Mouse (Mus musculus): ENCODE data around the gene Fam173a. TPM values are rescaled to one million over a fixed set of nuclear protein-coding genes. Genes with fewer than 3 reads are reported as not detected.

The Fam173a gene
- 10 to 100 TPM; 80.2 to 80.3 TPM for total RNA-seq (2021)
- long read RNA-seq, experiment 1, transcript Fam173a-205 (3 exons, 1,886 nt), result major isoform, 18 of 40 reads
- long read RNA-seq, experiment 1, transcript Fam173a-201 (5 exons, 1,321 nt), result major isoform, 18 of 40 reads
- long read RNA-seq, experiment 1, partial matches to known transcripts, result 0 of 40 reads
- long read RNA-seq, experiment 1, other reads (novel, unspliced or antisense), result 1 of 40 reads
- long read RNA-seq, experiment 2, transcript Fam173a-205 (3 exons, 1,886 nt), result minor isoform, 20 of 86 reads
- long read RNA-seq, experiment 2, transcript Fam173a-202 (4 exons, 1,267 nt), result minor isoform, 11 of 86 reads
- long read RNA-seq, experiment 2, transcript Fam173a-201 (5 exons, 1,321 nt), result major isoform, 44 of 86 reads
- long read RNA-seq, experiment 2, partial matches to known transcripts, result 1 of 86 reads
- long read RNA-seq, experiment 2, other reads (novel, unspliced or antisense), result 10 of 86 reads

DNA sequence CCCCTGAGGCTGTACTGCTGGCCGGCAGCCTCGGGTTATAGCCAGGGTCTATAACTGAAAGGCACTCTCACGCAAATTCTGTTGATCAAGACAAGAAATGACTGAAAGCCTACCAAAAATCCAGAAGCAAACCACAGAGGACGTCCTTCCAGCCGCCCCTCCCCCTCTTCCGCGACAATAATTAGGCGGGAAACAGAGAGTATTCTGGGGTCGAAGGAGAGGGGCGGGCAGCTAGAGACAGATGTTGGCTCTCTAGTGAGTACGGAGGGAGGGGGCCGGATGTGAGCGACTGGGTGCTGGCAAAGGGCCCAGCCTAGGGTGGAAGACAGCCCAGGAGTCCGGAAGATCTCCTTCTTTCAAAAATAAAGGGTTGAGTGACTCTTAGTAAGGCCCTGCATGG is at the start of gene Fam173a:
TSS of gene Fam173a (minus strand) at position 287 of the 400 bp plus-strand sequence.
- peak; percentile 66 to 73 for DNase-seq (ENCODE audit: low spot score in 2 of 2)

- no peak for DNase-seq (ENCODE audit: low spot score in 2 of 2)
These were observed 48.6 kb upstream of the Fam173a start, which contains the start of gene Gm20683 for GRCm38 (mm10) chr17:25841117-25841880. Gene Gm20683 (minus strand): TSS chr17:25841763.

- no peak for DNase-seq (ENCODE audit: low spot score in 2 of 2)
These were observed 47.8 kb upstream of the Fam173a start for GRCm38 (mm10) chr17:25840519-25840918.

- no peak for DNase-seq (ENCODE audit: low spot score in 2 of 2)
These were observed 46.9 kb upstream of the Fam173a start for GRCm38 (mm10) chr17:25839455-25840235.

GRCm38 (mm10) chr17:25838904-25839303 is 46.2 kb upstream of the Fam173a start:
- DNase-seq (ENCODE audit: low spot score in 2 of 2), result no peak

DNA sequence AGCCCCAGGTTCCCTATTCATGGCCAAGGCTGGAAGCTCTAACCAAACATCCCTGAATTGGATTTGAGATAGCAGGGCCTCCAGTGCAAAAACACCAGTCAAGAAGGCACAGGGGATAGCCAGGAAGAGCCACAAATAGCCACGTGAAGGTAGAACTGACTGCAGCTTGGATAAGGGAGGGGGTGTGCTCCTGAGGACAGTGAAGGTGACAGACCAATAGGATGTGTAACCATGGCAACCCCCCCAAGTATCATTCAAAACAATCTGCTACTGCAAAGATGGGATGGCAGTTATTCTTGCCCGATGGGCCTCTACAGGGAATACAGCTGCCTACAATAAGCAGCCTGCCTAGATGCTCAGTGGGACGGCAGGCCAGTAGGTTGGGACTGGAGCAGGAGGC is 44.8 kb upstream of the Fam173a start:
- no peak for DNase-seq (ENCODE audit: low spot score in 2 of 2)

DNA sequence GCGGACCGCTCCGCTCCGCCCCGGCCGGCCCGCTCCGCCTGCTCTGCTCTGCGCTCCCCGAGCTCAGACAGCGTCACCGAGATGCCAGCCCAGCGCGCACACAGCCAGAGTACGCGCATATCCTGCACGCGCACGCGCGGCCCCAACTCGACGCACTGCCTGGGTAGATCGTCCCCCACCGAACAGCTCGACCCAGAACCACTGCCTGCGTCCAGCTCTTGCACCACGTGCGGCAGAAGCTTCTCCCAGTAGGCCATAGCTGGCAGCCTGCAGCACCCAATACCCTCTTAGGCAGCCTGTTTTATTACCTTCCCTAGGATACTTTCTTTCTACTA is 44.3 kb upstream of the Fam173a start, which contains the start of gene Rhbdl1:
TSS of gene Rhbdl1 (minus strand) at position 220 of the 335 bp plus-strand sequence.
- peak; percentile 83 to 87 for DNase-seq (ENCODE audit: low spot score in 2 of 2)

DNA sequence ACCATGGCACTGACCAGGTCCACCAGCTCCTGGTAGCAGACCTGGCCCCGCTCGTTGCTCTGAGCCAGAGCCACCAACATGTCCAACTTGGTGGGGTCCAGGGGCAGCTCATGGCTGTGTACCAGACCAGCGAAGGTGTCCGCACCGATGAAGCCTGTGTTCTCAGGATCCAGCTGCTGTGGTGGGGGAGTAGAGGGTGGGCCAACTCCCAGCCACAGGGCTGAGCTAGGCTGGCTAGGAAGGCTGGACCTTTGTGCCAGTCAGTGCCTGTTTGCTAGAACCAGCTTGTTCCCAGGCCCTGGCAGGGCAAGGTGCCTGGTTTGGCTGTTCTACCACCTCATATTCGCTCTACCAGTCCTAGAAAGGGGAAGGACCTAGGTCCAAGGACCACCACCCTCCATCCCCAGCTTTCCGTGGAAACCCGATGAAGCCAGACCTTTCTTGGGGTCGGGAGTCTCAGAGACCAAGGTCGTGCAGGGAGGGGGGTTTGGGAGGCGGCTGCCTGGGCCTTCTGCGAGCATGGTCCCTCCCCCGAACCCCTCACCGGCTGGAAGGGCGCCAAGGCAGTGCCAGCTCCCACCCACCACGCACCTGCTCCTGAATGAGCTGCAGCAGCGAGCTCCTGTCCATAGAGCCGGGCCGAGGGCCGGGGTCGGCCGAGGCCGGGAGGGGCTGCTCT is 43.8 kb upstream of the Fam173a start:
- DNase-seq (ENCODE audit: low spot score in 2 of 2), result peak in 1 of 2 experiments; percentile 71

DNA sequence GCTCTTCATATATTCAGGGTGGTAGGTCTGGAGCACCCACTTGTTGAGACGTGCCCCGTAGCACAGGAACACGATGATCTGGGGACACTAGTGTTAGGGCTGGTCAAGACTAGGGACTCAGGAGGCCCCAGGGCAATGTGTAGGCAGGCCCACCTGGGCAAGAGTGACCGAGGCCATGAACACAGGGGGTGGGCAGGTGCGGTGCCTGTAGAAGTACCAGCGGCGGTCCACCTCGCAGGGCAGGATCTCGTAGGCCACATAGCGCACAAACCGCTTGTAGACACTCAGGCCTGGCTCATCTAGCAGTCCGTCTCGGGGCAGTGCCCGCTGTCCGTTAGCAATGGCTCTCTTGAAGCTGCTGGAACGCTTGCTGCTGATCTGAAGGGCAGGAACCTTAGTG is 43.1 kb upstream of the Fam173a start:
- no peak for DNase-seq (ENCODE audit: low spot score in 2 of 2)

GRCm38 (mm10) chr17:25835301-25835700 is 42.6 kb upstream of the Fam173a start:
- no peak for DNase-seq (ENCODE audit: low spot score in 2 of 2)

GRCm38 (mm10) chr17:25834595-25835222 is 42.0 kb upstream of the Fam173a start:
- DNase-seq (ENCODE audit: low spot score in 2 of 2), result no peak

DNA sequence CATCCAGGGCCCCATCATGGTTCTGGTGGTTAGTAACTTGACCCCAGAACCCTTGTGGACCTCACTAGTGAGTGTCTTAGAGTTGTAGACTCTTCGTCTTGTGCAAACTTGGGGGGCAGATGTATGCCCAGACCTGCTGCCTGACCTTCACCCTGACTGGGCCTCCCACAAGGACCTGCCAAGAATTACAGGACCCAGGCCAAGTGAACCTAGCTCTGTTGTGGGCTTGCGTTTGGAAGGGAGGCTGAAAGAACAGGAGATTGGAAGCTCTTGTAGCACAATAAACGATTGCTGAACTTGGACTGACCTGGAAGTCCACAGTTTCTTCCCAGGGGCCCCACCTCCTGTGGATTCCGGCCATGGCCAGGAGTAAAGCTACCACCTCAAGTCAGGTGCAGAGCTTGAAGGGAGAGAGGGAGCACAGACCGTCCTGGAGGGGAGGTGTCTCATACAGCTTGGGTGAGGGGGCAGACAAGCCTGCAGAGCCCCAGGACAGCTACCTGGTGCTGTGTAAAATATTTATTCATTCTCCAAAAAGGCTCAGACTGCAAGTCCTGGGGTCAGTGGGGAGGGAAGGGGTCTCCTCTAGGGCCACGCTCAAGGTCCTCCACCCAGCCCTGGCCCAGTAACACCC is 41.4 kb upstream of the Fam173a start:
- no peak for DNase-seq (ENCODE audit: low spot score in 2 of 2)

GRCm38 (mm10) chr17:25833291-25833663 is 40.6 kb upstream of the Fam173a start, which contains the start of gene Stub1:
Gene Stub1 (minus strand): TSS chr17:25833404.
- peak in 1 of 2 experiments; percentile 89 for DNase-seq (ENCODE audit: low spot score in 2 of 2)

- peak; percentile 98 to 99 for DNase-seq (ENCODE audit: low spot score in 2 of 2)
These were observed 40.0 kb upstream of the Fam173a start for GRCm38 (mm10) chr17:25832436-25833290.

- no peak for DNase-seq (ENCODE audit: low spot score in 2 of 2)
These were observed 39.0 kb upstream of the Fam173a start for GRCm38 (mm10) chr17:25831451-25832281.

DNA sequence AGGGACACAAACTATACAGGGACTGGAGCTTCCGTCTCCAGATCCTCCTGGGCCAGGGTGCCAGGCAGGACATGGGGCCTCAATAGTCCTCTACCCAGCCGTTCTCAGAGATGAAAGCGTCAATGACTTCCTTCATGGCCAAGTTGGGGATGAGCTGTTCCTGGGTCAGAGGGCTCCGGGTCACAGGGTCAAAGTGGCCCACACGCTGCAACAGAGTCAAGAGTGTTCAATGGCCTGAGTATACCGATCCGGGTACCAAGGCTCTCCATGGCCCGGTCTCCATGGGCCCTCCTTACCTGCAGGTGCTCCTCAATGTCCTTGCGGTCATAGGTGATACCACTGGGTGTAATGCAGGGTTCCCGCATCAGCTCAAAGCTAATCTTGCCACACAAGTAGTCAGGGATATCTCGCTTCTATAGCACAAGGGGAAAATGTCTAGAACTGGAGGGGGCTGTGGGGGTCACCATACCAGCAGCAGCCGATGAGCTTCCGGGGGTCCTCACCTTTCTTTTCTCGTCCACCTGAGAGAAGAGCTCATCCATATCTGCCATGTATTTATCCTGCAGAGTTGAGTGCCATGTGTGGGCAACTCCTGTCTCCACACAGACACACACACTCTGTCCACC is 38.2 kb upstream of the Fam173a start:
- no peak for DNase-seq (ENCODE audit: low spot score in 2 of 2)

GRCm38 (mm10) chr17:25830200-25830753 is 37.6 kb upstream of the Fam173a start:
- DNase-seq (ENCODE audit: low spot score in 2 of 2), result no peak

Data from layer of hippocampus, postnatal 14 days (tissue).